Mouse (Mus musculus) urinary bladder, postnatal 36 days (tissue): ENCODE data around the gene Vps11.
"Not testable (repeated sequence)": the region's sequence is repeated elsewhere in the genome, so short reads cannot be mapped to it uniquely, and the experiment has no call there.

Source experiments
- DNase-seq, 2 experiments: peaks; one replicate each; pipeline ENCODE4 v3.0.0; 2022; ENCODE audit warnings: low spot score in 2 of 2, mixed read lengths in 1 of 2

The Vps11 gene

DNA sequence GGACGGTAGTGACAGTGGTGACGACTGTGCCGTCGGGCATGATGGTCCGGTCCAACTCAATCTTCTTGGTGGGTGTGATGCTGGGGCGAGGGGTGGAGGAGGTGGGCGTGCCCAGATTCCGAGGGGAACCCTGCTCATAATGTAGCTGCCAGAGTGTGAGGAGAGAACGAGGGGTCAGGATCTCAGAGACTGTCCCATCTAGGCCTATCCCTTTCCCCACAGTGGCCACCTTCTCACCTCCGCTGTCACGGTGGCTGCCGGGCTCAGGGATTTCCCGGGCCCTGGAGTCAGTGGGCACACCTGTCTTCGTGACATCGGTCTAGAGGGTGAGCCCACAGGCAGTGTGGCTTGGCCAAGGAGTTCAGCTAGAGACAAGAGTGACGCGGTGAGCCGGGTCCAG is 46.6 kb downstream of the Vps11 start:
- no peak for DNase-seq

DNA sequence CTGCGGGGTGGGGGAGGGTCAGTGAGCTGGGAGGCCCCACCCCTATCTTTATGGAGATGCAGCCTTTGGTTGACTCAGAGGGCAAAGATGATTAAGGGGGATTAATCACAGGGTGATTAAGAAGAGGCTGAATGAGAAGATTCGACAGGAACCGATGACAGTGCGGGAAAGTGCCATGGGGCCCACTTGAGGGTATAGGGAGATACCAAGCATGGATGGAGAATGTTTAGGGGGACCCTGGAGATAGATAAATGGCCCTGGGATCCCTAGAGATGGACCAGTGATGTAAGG is 47.3 kb downstream of the Vps11 start:
- DNase-seq, result no peak

DNA sequence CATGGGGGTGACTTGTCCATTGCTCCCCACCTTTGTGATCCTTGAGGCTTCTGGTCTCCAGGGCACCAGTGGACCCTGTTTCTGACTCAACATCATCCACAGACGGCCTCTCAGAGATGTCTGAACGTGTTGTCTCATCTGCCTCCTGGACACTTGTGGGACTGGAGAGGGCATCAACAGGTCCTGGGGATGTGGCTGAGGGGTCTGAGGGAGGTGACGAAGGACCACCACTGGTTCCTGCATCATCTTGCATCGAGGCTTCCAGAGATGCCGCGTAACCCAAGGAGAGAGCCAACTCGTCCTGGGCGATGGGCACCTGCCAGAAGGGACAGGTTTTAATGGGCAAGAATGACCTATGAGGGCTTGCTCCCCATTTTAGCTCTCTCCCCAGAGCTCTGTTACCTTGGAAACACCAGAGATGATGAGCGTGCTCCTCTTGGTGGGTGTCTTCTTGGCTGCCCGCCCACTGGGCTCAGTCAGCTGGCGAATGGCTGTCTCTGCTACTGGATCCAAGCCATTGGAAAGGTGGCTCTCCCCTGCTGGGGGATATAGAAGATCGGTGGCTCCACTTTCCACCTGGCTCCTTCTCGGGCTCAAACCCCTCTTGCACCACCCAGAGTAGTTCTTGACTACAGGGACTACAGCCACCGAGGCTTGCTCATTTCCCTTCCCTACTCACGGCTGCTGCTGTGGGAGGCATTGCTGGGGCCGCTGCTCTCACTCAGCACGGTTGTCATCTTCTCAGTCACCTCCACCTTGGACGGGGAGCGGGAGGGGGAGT is 47.8 kb downstream of the Vps11 start:
- DNase-seq, result no peak

DNA sequence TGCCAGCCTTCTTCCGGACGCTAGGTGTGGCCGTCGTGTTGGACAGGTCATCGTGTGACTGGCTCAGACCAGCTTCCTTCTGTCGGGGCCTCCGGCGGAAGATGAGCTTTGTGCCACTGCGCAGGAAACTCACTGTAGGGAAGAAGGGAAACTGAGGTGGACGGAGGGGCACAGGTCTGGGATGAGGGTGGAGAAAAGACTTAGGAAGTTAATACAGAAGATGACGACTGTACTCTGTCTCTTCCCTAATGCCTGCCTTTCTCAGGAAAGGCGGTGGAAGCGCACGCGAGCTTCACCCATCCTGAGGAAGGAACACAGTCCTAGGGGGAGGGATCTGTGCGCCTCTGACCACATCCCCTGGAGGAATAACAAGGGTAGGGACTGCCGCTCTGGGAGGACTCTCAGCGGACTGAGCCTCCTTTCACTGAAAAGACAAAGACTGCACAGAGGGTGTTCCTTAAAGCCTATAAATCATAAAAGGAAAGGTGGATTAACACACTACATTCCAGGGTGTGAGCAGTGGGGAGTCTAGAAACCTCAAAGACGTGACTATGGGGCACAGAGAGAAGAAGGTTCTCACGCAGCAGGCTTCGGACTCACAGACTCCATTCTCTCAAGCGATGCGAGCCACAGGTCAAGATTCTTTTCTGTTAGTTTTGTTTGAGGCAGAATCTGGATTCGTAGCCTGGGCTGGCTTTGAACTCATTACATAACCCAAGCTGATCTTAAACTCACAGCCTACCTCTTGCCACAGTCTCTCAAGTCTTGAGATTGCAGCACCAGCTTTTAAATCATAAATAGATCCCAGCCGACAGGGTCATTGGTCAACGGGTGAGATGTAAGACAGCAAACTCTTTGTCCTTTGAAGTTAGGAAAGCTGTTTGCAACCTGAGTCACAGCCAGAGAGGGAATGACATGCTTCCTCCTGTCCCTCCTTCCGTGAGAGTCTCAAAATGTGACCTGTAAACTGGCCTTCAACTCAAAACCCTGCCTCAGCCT is 50.0 kb downstream of the Vps11 start:
- DNase-seq, result no peak

DNA sequence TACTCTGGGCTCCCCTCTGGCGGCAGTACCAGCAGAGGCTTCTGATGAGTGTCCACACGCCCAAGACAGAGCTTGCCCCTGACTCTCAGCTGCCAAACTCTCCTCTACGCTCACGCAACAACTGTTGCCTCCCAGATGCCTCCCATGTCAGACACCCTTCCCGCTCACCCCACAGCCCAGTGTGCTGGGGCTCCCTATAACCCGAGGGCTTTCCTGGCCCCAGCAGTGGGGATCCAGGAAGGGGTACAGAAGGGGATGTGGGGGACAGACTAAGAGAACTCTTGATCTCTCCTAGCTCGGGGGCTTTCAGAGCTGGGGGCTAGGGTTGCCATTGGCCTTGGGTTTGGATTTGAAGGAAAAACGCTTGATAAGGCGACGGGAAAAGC is 50.7 kb downstream of the Vps11 start:
- DNase-seq, result no peak

DNA sequence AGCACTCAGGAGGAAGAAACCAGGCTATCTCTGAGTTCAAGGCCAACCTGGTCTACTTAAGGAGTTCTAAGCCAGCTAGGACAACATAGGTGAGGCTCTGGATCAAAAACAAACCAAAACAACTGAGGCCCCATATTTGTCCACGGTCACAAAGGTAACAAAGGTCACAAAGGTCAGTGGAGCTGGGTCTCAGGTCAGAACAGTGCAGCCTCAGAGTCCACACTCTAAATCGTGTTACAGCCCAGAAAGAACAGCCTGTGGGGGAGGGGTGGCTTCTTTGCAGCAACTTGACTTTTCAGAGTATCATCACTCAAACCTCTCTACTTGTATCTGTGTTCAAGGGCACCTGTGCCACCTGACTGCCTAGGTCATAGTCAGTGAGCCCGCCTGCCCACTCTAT is 51.7 kb downstream of the Vps11 start:
- DNase-seq, result no peak

DNA sequence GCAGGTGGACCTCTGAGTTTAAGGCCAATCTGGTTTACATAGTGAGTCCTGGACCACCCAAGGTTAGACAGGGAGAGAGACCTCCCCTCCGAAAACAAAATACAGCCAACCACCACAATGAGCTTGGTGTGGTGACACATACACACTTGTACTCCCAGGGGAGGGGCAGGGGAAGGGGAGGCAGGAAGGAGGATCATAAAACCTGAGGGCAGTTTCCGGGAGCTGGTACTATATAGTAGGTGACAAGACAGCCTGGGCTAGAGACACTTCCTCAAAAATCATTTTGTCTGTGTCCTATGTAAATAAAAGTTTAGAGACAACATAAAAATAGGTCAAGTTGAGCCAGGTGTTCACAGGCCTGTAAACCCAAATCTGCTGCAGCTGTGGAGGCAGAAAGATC is 54.2 kb downstream of the Vps11 start:
- no peak for DNase-seq

DNA sequence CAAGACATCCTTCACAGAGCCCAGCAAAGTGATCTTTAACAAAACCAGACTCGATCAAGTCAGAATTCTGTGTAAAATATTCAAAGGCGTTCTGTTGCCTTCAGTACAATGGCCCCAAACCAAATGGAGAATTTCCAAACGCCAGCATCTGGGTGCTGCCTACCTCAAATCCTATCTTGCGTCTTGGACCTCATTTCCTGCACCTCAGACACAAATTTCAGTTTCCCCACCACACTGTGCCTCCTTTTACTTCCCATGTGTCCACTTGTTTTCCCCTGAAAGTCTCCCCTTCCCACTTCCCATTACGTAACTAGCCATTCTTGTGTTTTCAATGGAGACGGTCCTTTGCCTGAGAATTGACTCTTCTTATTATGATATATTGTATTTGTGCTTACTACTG is 54.9 kb downstream of the Vps11 start:
- no peak for DNase-seq

DNA sequence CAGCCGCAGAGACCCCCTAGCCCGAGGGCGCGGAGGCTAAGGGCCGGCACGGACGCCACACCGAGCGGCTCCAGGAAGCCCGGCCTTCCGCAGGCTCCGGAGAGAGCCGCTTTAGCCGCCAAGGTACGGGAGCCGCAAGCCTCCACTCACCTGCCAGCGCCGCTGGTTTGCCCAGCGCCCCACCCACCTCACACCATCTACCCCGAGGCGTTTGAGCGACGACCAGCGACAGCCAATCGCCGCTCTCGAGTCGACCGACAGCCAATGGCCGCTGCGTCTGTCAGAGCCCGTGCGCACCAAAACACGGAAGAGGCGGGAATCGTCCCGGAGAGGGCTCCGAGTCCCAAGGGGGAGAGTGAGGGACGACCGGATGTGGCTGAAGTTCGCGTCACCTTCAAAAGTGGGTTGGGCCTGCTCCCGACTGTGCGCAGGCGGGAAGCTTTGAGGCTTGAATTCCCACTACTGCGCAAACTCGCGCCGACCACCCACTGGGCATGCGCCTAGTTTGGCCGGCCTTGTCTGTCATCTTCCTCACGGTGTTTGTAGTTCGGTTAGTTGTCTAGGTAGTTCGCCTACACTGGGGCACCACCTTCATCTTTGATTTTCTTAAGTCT is 55.9 kb downstream of the Vps11 start, which contains the start of gene Hinfp:
Gene Hinfp, minus strand, starts transcription at position 206 of the 614 bp plus-strand sequence.
- DNase-seq, result peak; percentile 97 to 98

DNA sequence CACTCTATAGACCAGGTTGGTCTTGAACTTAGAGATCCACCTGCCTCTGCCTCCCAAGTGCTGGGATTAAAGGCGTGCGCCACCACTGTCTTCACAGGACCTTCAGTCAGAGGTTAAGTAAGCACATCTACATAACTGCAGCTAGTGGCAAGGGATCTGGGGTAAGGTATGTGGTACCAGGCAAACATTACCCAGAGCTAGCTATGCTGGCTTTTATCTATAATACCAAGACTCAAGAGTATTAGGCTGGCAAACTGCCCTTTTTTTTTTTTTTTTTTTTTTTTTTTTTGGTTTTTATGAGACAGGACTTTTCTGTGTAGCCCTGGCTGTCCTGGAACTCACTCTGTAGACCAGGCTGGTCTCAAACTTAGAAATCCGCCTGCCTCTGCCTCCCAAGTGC is 61.5 kb downstream of the Vps11 start:
- DNase-seq, result not testable (repeated sequence)
